Mouse (Mus musculus): ENCODE results near the gene Trio.

DNA sequence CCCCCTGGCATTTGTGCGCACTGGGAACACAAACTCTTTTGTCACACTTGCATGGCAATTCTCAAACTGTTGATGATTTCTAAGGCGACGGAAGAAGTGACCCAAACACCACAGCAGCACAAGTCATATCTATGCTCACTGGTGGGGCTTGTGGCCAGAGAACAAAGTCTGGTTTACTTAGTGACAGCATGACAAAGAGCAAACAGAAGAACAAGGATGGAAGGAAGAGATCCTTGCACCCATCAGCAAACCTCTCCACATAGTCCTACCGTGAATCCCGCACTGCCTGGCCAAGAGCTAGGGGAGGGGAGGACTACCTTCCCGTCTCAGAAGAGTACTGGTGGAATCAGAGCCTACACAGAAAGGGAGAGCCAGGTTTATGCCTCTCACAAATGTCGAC, 115.5 kb downstream of the Trio start:
- TF ChIP-seq CTCF (IDR thresholded peaks at IDR 0.05; ENCODE audit: low read depth, low read length) (no peak), POLR2AphosphoS5 (IDR thresholded peaks at IDR 0.05; ENCODE audit: insufficient replicate concordance, low read depth, low read length) (no peak)

All from G1E (cell line).